Mouse (Mus musculus) liver, embryonic 13.5 days (tissue): Measurements from ENCODE around the gene Ccdc47. TPM values are rescaled to one million over a fixed set of nuclear protein-coding genes. Genes with fewer than 3 reads are reported as not detected.
A peak's percentile ranks its signal among the peaks of the same experiment; 100 is the strongest.

ENCODE experiments used
- ATAC-seq: fragments of 200-750 bp; cut with Nextera tagmentation; 2 replicates; pipeline ENCODE4 v1.8.0; 2017; ENCODE audit warnings: low read depth, mild to moderate bottlenecking, moderate number of reproducible peaks, moderate library complexity
- DNase-seq: peaks from one replicate; pipeline ENCODE4 v3.0.0; 2022
- H3K27ac ChIP-seq: fragments of 300-500 bp; sonication (generic); 2 replicates; pipeline ENCODE4 v1.5.1; 2015; ENCODE audit warnings: moderate library complexity, mild to moderate bottlenecking, inconsistent platforms
- H3K27me3 ChIP-seq: fragments of 300-500 bp; sonication (generic); 2 replicates; pipeline ENCODE4 v1.6.1; 2015; ENCODE audit warnings: mild to moderate bottlenecking, inconsistent platforms
- H3K36me3 ChIP-seq: fragments of 300-500 bp; sonication (generic); 2 replicates; pipeline ENCODE4 v1.6.1; 2015; ENCODE audit warnings: mild to moderate bottlenecking, inconsistent platforms
- H3K4me1 ChIP-seq: fragments of 300-500 bp; sonication (generic); replicated peaks from 2 replicates; pipeline ENCODE4 v1.6.1; 2015; ENCODE audit warnings: inconsistent platforms
- H3K4me2 ChIP-seq: fragments of 300-500 bp; sonication (generic); 2 replicates; pipeline ENCODE4 v1.6.1; 2015; ENCODE audit warnings: inconsistent platforms, mild to moderate bottlenecking, moderate library complexity
- H3K4me3 ChIP-seq: fragments of 300-500 bp; sonication (generic); replicated peaks from 2 replicates; pipeline ENCODE4 v1.5.1; 2015; ENCODE audit warnings: mild to moderate bottlenecking, inconsistent platforms
- H3K9ac ChIP-seq: fragments of 300-500 bp; sonication (generic); 2 replicates; pipeline ENCODE4 v1.6.1; 2015; ENCODE audit warnings: mild to moderate bottlenecking, inconsistent platforms
- H3K9me3 ChIP-seq: fragments of 300-500 bp; sonication (generic); replicated peaks from 2 replicates; pipeline ENCODE4 v1.6.1; 2016; ENCODE audit warnings: inconsistent platforms
- WGBS: fragments of 180-500 bp; shearing (Covaris S2); methylation state at CpG from one replicate; pipeline ENCODE4 v1.1.7; 2015; ENCODE audit not compliant: insufficient replicate concordance; 5-methylcytosine and 5-hydroxymethylcytosine counted together
- polyA plus RNA-seq: library from polyadenylated mRNA; unstranded; fragments of >200 nt; fragmentation: Nextera tagmentation; extraction: Ambion mirVana; gene quantifications from 2 replicates; pipeline ENCODE4 v1.2.1, GENCODE M21; 2015

Gene Ccdc47
- polyA plus RNA-seq, 1 experiment from 2014 or later: 41.5 TPM

DNA sequence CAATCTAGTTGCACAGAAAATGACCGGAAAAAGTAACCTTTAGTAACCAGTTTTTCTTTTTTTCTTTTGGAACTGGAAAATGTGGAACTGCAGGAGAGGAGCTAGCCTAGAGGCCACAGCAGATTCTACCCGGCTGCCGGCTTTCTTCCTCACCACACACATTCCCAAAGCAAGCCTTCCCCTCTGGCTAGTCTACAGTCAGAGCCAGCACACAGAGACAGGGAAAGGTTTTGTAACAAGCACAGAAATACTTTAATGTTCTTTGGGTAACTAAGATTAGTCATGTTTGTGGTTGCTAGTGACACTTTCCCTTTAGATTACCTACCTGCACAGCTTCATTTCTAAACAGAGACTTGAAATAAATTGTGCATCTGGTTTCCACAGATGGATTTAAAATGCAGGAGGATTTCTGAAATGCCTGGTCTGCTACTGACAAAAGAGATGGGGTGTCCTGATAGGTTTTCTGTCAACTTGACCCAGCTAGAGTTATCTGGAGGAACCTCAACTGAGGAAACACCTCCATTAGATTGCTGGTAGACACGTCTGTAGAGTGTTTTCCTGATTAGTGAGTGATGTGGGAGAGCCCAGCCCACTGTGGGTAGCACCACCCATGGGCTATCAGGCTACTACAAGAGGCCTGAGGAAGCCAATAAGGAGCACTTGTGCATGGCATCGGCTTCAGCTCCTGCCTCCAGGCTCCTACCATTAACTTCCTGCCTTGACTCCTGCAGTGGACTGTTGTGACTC is 37.9 kb downstream of the Ccdc47 start:
- ATAC-seq: peak; percentile 96

DNA sequence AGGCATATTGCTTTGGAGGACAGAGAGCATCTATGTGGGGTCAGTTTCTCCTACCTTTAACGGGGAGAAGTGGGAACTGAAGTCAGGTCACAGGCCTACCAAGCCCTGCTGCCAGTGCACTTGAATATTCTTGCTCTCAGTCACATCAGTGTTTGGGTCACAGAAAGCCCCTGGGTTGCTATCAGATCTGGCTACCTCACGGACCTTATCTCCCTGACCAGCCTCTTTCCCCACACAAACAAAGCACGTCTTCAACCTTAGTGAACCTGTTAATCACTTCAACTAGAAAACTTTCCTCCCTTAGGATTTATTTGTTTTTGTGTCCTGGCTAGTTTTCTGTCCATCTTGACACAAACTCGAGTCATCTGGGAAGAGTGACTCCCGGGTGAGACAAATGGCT is 39.8 kb downstream of the Ccdc47 start:
- peaks cover 61% of the 10 kb centered on the region for H3K4me1 ChIP-seq
- 44% methylated on average over 5 of the region's 5 CpGs for WGBS
- ATAC-seq (no peak), DNase-seq (no peak)
- no peaks in the 10 kb centered on the region for H3K27me3 ChIP-seq
- no peaks in the 10 kb centered on the region for H3K9me3 ChIP-seq
- H3K4me2 ChIP-seq: no peak overlapping the region
- H3K4me3 ChIP-seq: no peak overlapping the region
- no peak overlapping the region for H3K9ac ChIP-seq
- H3K36me3 ChIP-seq: no peaks in the 10 kb centered on the region
- H3K27ac ChIP-seq: no peak overlapping the region

More for the DNA sequence above, 37.9 kb downstream of the Ccdc47 start:
- H3K27me3 ChIP-seq: no peaks in the 10 kb centered on the region
- no peaks in the 10 kb centered on the region for H3K9me3 ChIP-seq
- peak overlapping the region; percentile 69 for H3K27ac ChIP-seq
- WGBS: 45% methylated on average over 5 of the region's 5 CpGs
- no peaks in the 10 kb centered on the region for H3K36me3 ChIP-seq
- DNase-seq: peak; percentile 30
- peaks cover 54% of the 10 kb centered on the region for H3K4me1 ChIP-seq
- H3K4me3 ChIP-seq: no peak overlapping the region
- peak overlapping the region; percentile 30 for H3K4me2 ChIP-seq
- H3K9ac ChIP-seq: 0 out of 2 replicates have a peak overlapping the region, but pooled peaks have one; percentile 8

DNA sequence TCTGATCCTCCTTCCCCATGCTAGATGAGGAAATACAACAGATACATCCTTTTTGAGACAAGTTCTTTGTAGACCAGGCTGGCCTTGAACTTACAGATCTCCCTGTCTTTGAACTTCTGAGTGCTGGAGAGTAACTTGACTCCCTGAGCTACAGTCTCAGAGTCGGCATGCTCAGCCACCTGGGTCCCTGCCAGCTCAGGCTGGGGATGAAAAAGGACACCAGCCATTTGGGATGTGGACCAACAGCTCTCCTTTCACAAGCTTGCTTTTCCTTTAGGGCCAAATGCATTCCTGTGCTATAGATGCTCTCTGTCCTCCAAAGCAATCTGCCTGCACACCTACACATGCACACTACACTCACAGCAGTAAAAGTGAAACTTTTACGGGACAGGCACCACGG is 41.1 kb downstream of the Ccdc47 start:
- 69% methylated on average over 3 of the region's 3 CpGs for WGBS
- H3K9ac ChIP-seq: no peak overlapping the region
- ATAC-seq (no peak), DNase-seq (no peak)
- H3K4me1 ChIP-seq: peaks cover 59% of the 10 kb centered on the region
- no peak overlapping the region for H3K4me3 ChIP-seq
- no peaks in the 10 kb centered on the region for H3K9me3 ChIP-seq
- H3K36me3 ChIP-seq: no peaks in the 10 kb centered on the region; the same call in 1 of the 2 replicates
- no peak overlapping the region for H3K4me2 ChIP-seq
- H3K27me3 ChIP-seq: no peaks in the 10 kb centered on the region
- no peak overlapping the region for H3K27ac ChIP-seq

DNA sequence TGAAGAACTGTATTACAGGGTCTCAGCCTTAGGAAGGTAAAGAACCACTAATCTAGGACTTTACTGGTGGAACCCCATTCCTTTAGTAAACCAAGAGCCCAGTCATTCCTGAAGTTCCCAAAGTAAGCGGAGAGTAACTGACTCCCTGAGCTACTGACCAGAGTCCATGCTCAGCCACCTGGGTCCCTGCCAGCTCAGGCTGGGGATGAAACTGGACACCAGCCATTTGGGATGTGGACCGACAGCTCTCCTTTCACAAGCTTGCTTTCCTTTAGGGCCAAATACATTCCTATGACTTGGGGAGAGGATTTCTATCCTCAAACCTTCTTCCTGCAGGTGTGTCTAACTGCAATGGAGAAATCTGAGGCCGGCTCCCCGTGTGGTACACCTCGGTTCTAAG is 41.8 kb downstream of the Ccdc47 start:
- Histone ChIP-seq H3K27me3 (no peaks in the 10 kb centered on the region), H3K4me2 (no peak overlapping the region), H3K9ac (no peak overlapping the region), H3K4me1 (peaks cover 52% of the 10 kb centered on the region), H3K36me3 (no peaks in the 10 kb centered on the region; the same call in 1 of the 2 replicates), H3K9me3 (no peaks in the 10 kb centered on the region), H3K4me3 (no peak overlapping the region), H3K27ac (no peak overlapping the region)
- no peak for DNase-seq
- WGBS: 69% methylated on average over 5 of the region's 5 CpGs
- no peak for ATAC-seq

DNA sequence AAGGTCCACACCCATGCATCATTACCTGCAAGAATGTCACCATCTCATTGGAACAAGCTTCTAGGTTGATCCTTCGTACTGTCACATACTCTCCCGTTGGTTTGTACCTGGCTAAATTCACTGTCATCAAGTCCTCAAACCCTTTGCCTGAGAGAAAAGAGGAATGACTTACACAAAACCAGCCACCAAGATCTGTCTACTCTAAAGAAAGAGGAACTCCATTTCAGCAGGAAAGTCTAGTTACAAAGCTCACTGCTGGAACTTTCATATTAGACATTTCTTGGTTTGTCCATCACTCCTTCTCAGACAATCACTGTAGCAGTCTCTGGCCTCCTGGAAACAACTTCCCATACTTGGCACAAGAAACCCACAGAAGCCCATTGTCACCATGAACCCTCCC is 42.9 kb downstream of the Ccdc47 start:
- peaks cover under 1% of the 10 kb centered on the region for H3K36me3 ChIP-seq
- DNase-seq: no peak

DNA sequence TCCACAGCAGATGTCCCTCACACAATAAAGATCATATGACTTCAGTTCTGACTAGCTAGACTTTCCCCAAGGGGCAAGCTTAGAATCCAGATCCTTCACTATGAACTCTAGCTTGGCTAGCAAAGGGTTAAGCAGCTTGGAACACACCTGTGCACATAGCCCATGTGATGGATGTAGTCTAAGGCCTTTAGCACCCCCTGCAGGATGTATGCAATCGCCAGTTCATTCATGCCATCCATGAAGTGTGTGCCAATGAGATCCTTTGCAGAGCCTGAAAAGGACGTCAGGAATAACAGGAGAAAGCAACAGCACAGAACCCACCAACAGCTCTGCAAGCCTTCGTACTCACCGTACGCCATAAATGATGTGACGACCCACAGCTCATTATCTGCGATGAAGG is 45.3 kb downstream of the Ccdc47 start:
- no peak for ATAC-seq
- peaks cover 29% of the 10 kb centered on the region for H3K4me1 ChIP-seq
- H3K9me3 ChIP-seq: no peaks in the 10 kb centered on the region
- no peak overlapping the region for H3K9ac ChIP-seq
- no peak for DNase-seq
- no peaks in the 10 kb centered on the region for H3K27me3 ChIP-seq
- H3K4me3 ChIP-seq: no peak overlapping the region
- WGBS: 70% methylated on average over 7 of the region's 7 CpGs
- H3K27ac ChIP-seq: no peak overlapping the region
- peaks cover 4% of the 10 kb centered on the region for H3K36me3 ChIP-seq
- H3K4me2 ChIP-seq: no peak overlapping the region

More for the DNA sequence above, 42.9 kb downstream of the Ccdc47 start:
- Histone ChIP-seq H3K9ac (no peak overlapping the region), H3K27ac (no peak overlapping the region), H3K4me2 (no peak overlapping the region), H3K27me3 (no peaks in the 10 kb centered on the region), H3K4me1 (peaks cover 43% of the 10 kb centered on the region), H3K4me3 (no peak overlapping the region), H3K9me3 (no peaks in the 10 kb centered on the region)
- 72% methylated on average over 2 of the region's 2 CpGs for WGBS
- ATAC-seq: no peak

DNA sequence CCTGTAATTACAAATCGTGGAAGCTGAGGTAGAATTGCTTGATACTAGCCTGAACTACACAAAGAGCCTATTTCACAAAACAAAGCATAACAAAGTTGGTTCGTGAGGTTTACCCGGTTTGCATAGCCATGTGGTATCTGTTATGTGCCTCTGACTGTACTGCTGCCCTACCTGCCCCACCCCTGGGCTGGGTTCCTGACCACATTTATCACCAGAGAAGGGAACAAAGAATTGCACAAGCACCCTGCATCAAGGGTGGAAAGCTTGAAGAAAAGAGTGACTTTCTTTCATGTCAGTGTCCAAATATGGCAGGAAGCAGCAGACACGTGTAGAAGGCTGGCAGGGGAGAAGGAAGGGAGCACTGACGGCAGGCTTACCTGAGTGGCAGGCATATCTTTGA is 48.7 kb downstream of the Ccdc47 start:
- Histone ChIP-seq H3K4me1 (peaks cover 10% of the 10 kb centered on the region), H3K27ac (no peak overlapping the region), H3K27me3 (no peaks in the 10 kb centered on the region), H3K9me3 (no peaks in the 10 kb centered on the region), H3K4me3 (no peak overlapping the region), H3K36me3 (peaks cover 16% of the 10 kb centered on the region), H3K4me2 (no peak overlapping the region), H3K9ac (no peak overlapping the region)
- no peak for ATAC-seq
- DNase-seq: no peak
- WGBS: 53% methylated on average over 5 of the region's 5 CpGs

DNA sequence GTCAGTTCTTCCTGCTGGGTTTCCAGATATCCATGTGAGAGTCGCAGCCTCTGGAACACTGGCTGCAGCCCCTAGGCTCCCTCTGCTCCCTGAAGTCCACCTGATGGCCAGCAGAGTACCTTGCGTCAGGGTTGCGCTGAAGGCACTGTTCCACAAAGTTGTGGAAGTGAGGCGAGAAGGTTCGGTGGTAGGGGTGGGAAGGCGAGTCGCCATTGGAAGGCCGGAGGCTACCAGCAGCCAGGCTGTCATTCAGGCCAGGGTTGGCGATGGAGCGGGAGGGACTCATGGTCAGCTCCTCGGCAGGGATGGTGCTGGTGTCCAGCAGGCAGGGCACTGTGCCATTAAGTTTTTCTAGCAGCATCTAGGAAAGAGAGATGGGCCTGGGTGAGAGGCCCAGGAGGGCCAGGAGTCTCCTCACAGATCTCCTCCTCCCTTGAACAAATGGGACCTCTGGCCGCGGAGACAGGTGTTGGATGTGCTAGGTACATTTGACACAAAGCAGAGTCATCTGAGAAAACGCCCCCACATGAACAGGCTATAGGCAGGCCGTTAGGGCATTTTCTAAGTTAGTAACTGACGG is 51.5 kb downstream of the Ccdc47 start:
- Histone ChIP-seq H3K27ac (no peak overlapping the region), H3K4me2 (no peak overlapping the region), H3K9ac (no peak overlapping the region), H3K9me3 (no peaks in the 10 kb centered on the region), H3K4me1 (peaks cover 30% of the 10 kb centered on the region), H3K4me3 (no peak overlapping the region), H3K36me3 (peaks cover 16% of the 10 kb centered on the region), H3K27me3 (peaks cover 17% of the 10 kb centered on the region)
- ATAC-seq: no peak
- 79% methylated on average over 16 of the region's 16 CpGs for WGBS
- no peak for DNase-seq

DNA sequence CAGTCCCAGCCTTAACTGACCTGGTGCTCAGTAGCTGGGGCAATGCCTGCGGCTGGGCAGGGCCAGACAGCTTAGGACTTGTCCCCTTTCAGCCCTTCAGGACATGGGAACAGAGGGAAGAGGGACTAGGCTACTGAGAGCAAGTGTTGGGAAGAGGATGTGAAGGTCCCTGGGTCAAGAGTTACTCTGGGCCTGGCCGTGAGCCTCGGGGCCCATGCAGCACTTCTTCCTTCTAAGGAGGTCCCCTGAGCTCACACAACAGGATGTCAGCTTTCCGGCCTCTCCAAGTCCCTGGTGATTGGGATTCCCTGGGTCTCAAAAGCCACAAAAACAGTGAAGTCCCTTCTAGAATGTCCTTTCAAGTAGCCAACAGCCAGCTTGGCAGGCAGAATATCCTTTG is 52.6 kb downstream of the Ccdc47 start:
- ATAC-seq: no peak
- H3K4me1 ChIP-seq: peaks cover 41% of the 10 kb centered on the region
- 50% methylated on average over 4 of the region's 4 CpGs for WGBS
- no peak overlapping the region for H3K4me2 ChIP-seq
- peaks cover 27% of the 10 kb centered on the region for H3K27me3 ChIP-seq
- H3K4me3 ChIP-seq: no peak overlapping the region
- peak overlapping the region; percentile 61; the same call in 1 of the 2 replicates for H3K27ac ChIP-seq
- peaks cover 16% of the 10 kb centered on the region for H3K36me3 ChIP-seq
- no peaks in the 10 kb centered on the region for H3K9me3 ChIP-seq
- DNase-seq: no peak
- no peak overlapping the region for H3K9ac ChIP-seq

DNA sequence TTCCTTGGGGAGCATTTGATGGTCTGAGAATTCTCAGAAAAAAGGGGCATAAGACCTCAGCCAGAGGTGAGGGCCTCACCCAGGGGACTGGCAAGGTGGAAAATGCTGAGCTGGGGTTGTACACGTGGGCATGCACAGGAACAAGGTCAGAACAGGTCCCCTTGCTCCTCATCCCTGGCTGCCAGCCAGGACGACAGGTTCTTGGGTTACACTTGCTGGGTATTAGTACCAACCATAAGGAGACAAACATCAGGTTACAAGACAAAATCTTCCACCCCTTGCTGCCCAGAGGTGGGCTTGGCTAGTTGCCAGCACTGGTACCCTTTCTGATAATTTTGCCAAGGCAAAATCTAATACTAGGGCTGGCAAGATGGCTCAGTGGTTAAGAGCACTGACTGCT is 53.9 kb downstream of the Ccdc47 start:
- H3K4me1 ChIP-seq: peaks cover 48% of the 10 kb centered on the region
- DNase-seq: no peak
- ATAC-seq: no peak
- no peak overlapping the region for H3K27ac ChIP-seq
- no peak overlapping the region for H3K4me3 ChIP-seq
- WGBS: 56% methylated on average over 2 of the region's 2 CpGs
- H3K9ac ChIP-seq: no peak overlapping the region
- H3K9me3 ChIP-seq: no peaks in the 10 kb centered on the region
- H3K4me2 ChIP-seq: no peak overlapping the region
- H3K27me3 ChIP-seq: peaks cover 32% of the 10 kb centered on the region
- H3K36me3 ChIP-seq: peaks cover 22% of the 10 kb centered on the region; the same call in 1 of the 2 replicates

DNA sequence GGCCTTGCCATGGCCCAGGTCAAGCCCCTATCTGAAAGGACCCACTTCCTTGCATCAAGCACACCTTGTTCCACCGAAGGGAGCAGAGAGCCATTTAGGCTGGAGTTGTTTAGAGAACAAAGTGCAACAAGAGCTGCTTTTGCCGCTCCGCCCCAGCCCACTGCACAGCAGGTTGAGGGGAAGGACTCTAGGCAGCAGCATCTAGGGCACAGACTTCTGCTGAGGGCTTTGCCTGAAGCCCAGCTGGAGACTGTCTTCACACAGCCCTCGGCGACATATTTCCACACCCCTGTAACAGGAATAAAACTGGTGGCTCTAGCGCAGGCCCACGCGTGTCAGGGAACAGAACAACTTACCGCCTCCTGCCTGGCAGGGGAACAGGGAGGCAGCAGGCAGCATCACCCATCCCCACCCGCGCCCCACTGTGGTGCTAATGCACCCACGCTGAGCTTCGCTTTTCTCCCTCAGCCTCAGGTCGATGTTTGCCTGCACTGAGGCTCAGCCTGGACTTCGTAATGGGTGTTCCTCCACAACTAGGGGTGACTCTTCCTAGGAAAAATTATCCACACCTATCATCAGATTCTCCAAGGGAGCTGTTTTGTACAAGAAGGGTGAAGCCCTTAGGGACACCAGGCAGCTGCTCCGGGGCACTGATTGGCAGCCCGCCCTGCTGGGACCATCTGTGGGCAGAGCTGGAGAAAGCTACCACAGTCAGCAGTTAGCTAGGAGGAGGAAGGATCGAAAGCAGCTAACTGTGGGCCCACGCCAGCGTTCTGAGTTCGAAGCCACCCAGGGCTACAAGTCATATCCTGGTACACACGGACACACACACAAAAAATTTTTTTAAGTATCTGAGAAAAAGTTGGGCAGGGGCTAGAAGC is 55.1 kb downstream of the Ccdc47 start, which contains the start of the genes Gm10840 and Limd2:
Gene Gm10840, plus strand, starts transcription at position 10 of the 881 bp plus-strand sequence.
Gene Limd2, minus strand, starts transcription at position 20 of the 881 bp plus-strand sequence.
- peak within 1 kb of the TSS; percentile 79 for H3K9ac ChIP-seq
- 33% methylated on average over 22 of the region's 22 CpGs for WGBS
- H3K4me1 ChIP-seq: peaks cover 44% of the 10 kb centered on the region
- H3K9me3 ChIP-seq: no peaks in the 10 kb centered on the region
- ATAC-seq: 0 out of 2 replicates have a peak, but pooled peaks have one; percentile 22
- H3K27ac ChIP-seq: peak within 1 kb of the TSS; percentile 80
- no peak for DNase-seq
- peaks cover 32% of the 10 kb centered on the region for H3K27me3 ChIP-seq
- peaks cover 32% of the 10 kb centered on the region for H3K36me3 ChIP-seq
- peak within 1 kb of the TSS; percentile 96 for H3K4me2 ChIP-seq
- H3K4me3 ChIP-seq: peak within 1 kb of the TSS; percentile 74
